Mouse (Mus musculus): ENCODE measurements at regions not wholly inside any gene's neighbourhood (a gene's known extent, or its start where the extent isn't known, plus 50 kb on each side); places are given as distances from the start of the nearest gene placed in this dataset.

DNA sequence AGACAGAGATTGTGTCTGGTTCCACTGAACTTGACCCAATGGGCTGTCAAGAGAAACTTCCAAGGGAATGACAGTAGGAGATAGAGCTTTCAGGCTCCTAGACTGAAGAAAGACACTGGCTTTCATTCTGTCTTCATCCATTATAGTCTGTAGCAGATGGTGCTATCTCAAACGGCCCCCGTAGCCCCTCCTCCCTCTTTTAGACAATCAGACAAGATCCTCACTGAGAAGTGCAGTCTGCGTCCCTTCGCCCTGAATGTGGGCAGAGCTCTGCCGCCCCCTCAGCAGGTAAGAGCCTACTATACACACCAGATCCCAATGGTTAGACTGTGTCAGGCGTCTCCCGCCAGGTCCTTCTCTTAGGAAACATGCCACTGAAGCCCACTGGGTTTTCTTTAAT, 87.9 kb upstream of the Mgme1 start:
- TF ChIP-seq FLI1 (IDR thresholded peaks at IDR 0.05; ENCODE audit: low read length) (no peak), GATA1 (IDR thresholded peaks at IDR 0.05; ENCODE audit: borderline replicate concordance, low read length) (no peak)

Measured in megakaryocyte, embryonic 14.5 days (primary cell).